Mouse (Mus musculus): ENCODE results near the gene Gm49396. TPM values are rescaled to one million over a fixed set of nuclear protein-coding genes. Genes with fewer than 3 reads are reported as not detected.

Gm49396 gene
- total and polyA plus RNA-seq, 3 experiments = 1.1 to 1.9 (median 1.6) TPM

GRCm38 (mm10) chr7:30553810-30554584 is 9.1 kb upstream of the Gm49396 start:
- intact Hi-C loops (cut with DNase I) = no loop called here
- WGBS = 61% methylated on average over 22 of the region's 22 CpGs

GRCm38 (mm10) chr7:30556894-30557536 is 6.1 kb upstream of the Gm49396 start:
- H3K9ac ChIP-seq (ENCODE audit: low read depth, low read length) = no peak overlapping the region
- H3K36me3 ChIP-seq (ENCODE audit: control insufficient read depth, insufficient read depth, low read length) = no peaks in the 10 kb centered on the region
- intact Hi-C loops (cut with DNase I) = no loop called here
- no peaks in the 10 kb centered on the region for H3K27me3 ChIP-seq (ENCODE audit: control insufficient read depth, insufficient read depth, low read length)
- no peak overlapping the region for H3K4me3 ChIP-seq
- no peaks in the 10 kb centered on the region for H3K79me2 ChIP-seq (replicated peaks; ENCODE audit: control insufficient read depth, insufficient read depth, low read length)
- TF ChIP-seq EP300 (IDR thresholded peaks at IDR 0.05; ENCODE audit: insufficient read depth, low read depth, low read length) = no peak
- TF ChIP-seq POLR2A (IDR thresholded peaks at IDR 0.05; ENCODE audit: insufficient read depth, low read depth, low read length) = no peak
- TF ChIP-seq CTCF (IDR thresholded peaks at IDR 0.05) = peak; percentile 44
- 92% methylated on average over 18 of the region's 18 CpGs for WGBS
- H3K4me1 ChIP-seq (ENCODE audit: control insufficient read depth, insufficient read depth, low read length) = peaks cover 3% of the 10 kb centered on the region
- no peak for DNase-seq
- H3K27ac ChIP-seq = no peak overlapping the region

More at GRCm38 (mm10) chr7:30553810-30554584, 9.1 kb upstream of the Gm49396 start:
- Histone ChIP-seq H3K27ac (peak overlapping the region; percentile 99), H3K36me3 (ENCODE audit: control insufficient read depth, insufficient read depth, low read length) (no peaks in the 10 kb centered on the region), H3K79me2 (replicated peaks; ENCODE audit: control insufficient read depth, insufficient read depth, low read length) (no peaks in the 10 kb centered on the region), H3K9ac (ENCODE audit: low read depth, low read length) (peak overlapping the region; percentile 78), H3K4me1 (ENCODE audit: control insufficient read depth, insufficient read depth, low read length) (peaks cover 2% of the 10 kb centered on the region), H3K27me3 (ENCODE audit: control insufficient read depth, insufficient read depth, low read length) (no peaks in the 10 kb centered on the region), H3K4me3 (peak overlapping the region; percentile 60)
- peak in 1 of 2 experiments; percentile 38 for DNase-seq
- TF ChIP-seq CTCF (IDR thresholded peaks at IDR 0.05) = no peak
- TF ChIP-seq POLR2A (IDR thresholded peaks at IDR 0.05; ENCODE audit: insufficient read depth, low read depth, low read length) = no peak
- TF ChIP-seq EP300 (IDR thresholded peaks at IDR 0.05; ENCODE audit: insufficient read depth, low read depth, low read length) = no peak

- no peaks in the 10 kb centered on the region for H3K79me2 ChIP-seq (replicated peaks; ENCODE audit: control insufficient read depth, insufficient read depth, low read length)
- 67% methylated on average over 13 of the region's 13 CpGs for WGBS
- no peak overlapping the region for H3K9ac ChIP-seq (ENCODE audit: low read depth, low read length)
- H3K27ac ChIP-seq = peak overlapping the region; percentile 68
- H3K27me3 ChIP-seq (ENCODE audit: control insufficient read depth, insufficient read depth, low read length) = no peaks in the 10 kb centered on the region
- no peak for DNase-seq
- intact Hi-C loops (cut with DNase I) = no loop called here
- H3K4me1 ChIP-seq (ENCODE audit: control insufficient read depth, insufficient read depth, low read length) = peaks cover 3% of the 10 kb centered on the region
- no peak for TF ChIP-seq EP300 (IDR thresholded peaks at IDR 0.05; ENCODE audit: insufficient read depth, low read depth, low read length)
- no peak for TF ChIP-seq POLR2A (IDR thresholded peaks at IDR 0.05; ENCODE audit: insufficient read depth, low read depth, low read length)
- TF ChIP-seq CTCF (IDR thresholded peaks at IDR 0.05) = no peak
- H3K36me3 ChIP-seq (ENCODE audit: control insufficient read depth, insufficient read depth, low read length) = no peaks in the 10 kb centered on the region
- H3K4me3 ChIP-seq = no peak overlapping the region
Observed at GRCm38 (mm10) chr7:30557901-30558514, 5.1 kb upstream of the Gm49396 start.

- Histone ChIP-seq H3K27ac (peak overlapping the region; percentile 68), H3K4me1 (ENCODE audit: control insufficient read depth, insufficient read depth, low read length) (peaks cover 4% of the 10 kb centered on the region), H3K4me3 (peak overlapping the region; percentile 64), H3K9ac (ENCODE audit: low read depth, low read length) (peak overlapping the region; percentile 86), H3K36me3 (ENCODE audit: control insufficient read depth, insufficient read depth, low read length) (no peaks in the 10 kb centered on the region), H3K79me2 (replicated peaks; ENCODE audit: control insufficient read depth, insufficient read depth, low read length) (no peaks in the 10 kb centered on the region), H3K27me3 (ENCODE audit: control insufficient read depth, insufficient read depth, low read length) (no peaks in the 10 kb centered on the region)
- WGBS = 7% methylated on average over 12 of the region's 12 CpGs
- TF ChIP-seq EP300 (IDR thresholded peaks at IDR 0.05; ENCODE audit: insufficient read depth, low read depth, low read length) = no peak
- no peak for TF ChIP-seq CTCF (IDR thresholded peaks at IDR 0.05)
- no peak for TF ChIP-seq POLR2A (IDR thresholded peaks at IDR 0.05; ENCODE audit: insufficient read depth, low read depth, low read length)
- intact Hi-C loops (cut with DNase I) = no loop called here
- DNase-seq = no peak
Observed at GRCm38 (mm10) chr7:30558656-30559442, 4.3 kb upstream of the Gm49396 start.

GRCm38 (mm10) chr7:30559443-30559954 is 3.6 kb upstream of the Gm49396 start, which contains the start of gene Lin37:
Lin37 (minus strand) TSS chr7:30559838.
- Histone ChIP-seq H3K4me3 (peak within 1 kb of the TSS; percentile 64), H3K79me2 (replicated peaks; ENCODE audit: control insufficient read depth, insufficient read depth, low read length) (no peaks in the 10 kb centered on the region), H3K27me3 (ENCODE audit: control insufficient read depth, insufficient read depth, low read length) (no peaks in the 10 kb centered on the region), H3K36me3 (ENCODE audit: control insufficient read depth, insufficient read depth, low read length) (no peaks in the 10 kb centered on the region), H3K27ac (peak within 1 kb of the TSS; percentile 68), H3K4me1 (ENCODE audit: control insufficient read depth, insufficient read depth, low read length) (peaks cover 5% of the 10 kb centered on the region), H3K9ac (ENCODE audit: low read depth, low read length) (peak within 1 kb of the TSS; percentile 86)
- DNase-seq = peak; percentile 91 to 98
- WGBS = 0% methylated on average over 20 of the region's 20 CpGs
- TF ChIP-seq EP300 (IDR thresholded peaks at IDR 0.05; ENCODE audit: insufficient read depth, low read depth, low read length) = 0 out of 2 replicates have a peak, but pooled peaks have one; percentile 41
- TF ChIP-seq CTCF (IDR thresholded peaks at IDR 0.05) = no peak
- peak; percentile 87 for TF ChIP-seq POLR2A (IDR thresholded peaks at IDR 0.05; ENCODE audit: insufficient read depth, low read depth, low read length)
- intact Hi-C loops (cut with DNase I) = no loop called here
